Mouse (Mus musculus): ENCODE measurements around the gene Il34. TPM values are rescaled to one million over a fixed set of nuclear protein-coding genes. Genes with fewer than 3 reads are reported as not detected.
A peak's percentile ranks its signal among the peaks of the same experiment; 100 is the strongest.
"Not testable (repeated sequence)": the region's sequence is repeated elsewhere in the genome, so short reads cannot be mapped to it uniquely, and the experiment has no call there.

The Il34 gene
- total RNA-seq, 2 experiments from 2014 or later, result 5.2 TPM

DNA sequence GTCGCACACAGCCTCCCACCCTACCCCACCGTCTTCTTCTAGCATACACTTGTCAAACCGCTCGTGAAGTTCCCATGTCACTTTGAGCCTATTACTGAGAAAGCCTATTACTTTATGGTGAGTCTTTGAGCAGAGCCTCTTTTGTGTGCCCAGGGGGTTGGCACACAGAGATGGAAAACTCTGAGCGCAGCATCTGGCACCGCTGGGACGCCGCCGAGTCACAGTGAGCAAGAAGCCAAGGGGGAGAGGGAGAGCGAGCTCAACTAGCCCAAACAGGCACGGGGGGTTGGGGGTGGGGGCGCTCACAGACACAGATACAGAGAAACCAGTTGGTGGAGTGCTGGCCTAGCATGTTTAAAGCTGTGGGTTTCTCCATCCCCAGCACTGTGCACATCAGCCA, 16.2 kb downstream of the Il34 start:
- peak; percentile 55 for DNase-seq
- no peak for TF ChIP-seq CTCF (IDR thresholded peaks at IDR 0.05)
- Histone ChIP-seq H3K27ac (peak overlapping the region; percentile 70), H3K4me3 (peak overlapping the region; percentile 5; the same call in 1 of the 2 replicates)
- intact Hi-C loops (cut with DNase I), result no loop called here

DNA sequence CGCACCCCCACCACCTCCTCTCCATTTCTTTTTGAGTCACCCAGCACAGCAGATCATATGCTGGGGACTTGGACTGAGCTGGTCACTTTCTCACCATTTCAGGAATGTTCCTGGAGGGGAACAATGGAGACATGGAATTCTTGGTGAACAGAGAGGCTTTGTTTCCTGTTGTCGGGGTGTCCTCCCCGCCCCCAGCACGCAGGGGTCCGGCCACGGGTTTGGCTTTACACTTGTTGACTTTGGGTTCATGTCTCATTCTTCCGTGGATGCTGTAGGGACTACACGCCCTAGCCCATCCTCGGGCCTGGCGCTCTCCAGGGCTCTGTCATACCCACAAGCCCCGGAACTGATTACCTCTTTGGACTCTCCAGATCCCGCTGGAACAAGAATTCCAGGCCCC, 16.7 kb downstream of the Il34 start:
- TF ChIP-seq CTCF (IDR thresholded peaks at IDR 0.05), result no peak
- H3K27ac ChIP-seq, result peak overlapping the region; percentile 70
- H3K4me3 ChIP-seq, result peak overlapping the region; percentile 5; the same call in 1 of the 2 replicates

GRCm38 (mm10) chr8:110787411-110787954, 18.2 kb downstream of the Il34 start:
- no peak for DNase-seq
- intact Hi-C loops (cut with DNase I), result no loop called here
- H3K4me3 ChIP-seq, result no peak overlapping the region
- no peak overlapping the region; the same call in 1 of the 2 replicates for H3K27ac ChIP-seq
- no peak for TF ChIP-seq CTCF (IDR thresholded peaks at IDR 0.05)

More for the DNA sequence above, 16.7 kb downstream of the Il34 start:
- no peak for DNase-seq
- intact Hi-C loops (cut with DNase I), result no loop called here

DNA sequence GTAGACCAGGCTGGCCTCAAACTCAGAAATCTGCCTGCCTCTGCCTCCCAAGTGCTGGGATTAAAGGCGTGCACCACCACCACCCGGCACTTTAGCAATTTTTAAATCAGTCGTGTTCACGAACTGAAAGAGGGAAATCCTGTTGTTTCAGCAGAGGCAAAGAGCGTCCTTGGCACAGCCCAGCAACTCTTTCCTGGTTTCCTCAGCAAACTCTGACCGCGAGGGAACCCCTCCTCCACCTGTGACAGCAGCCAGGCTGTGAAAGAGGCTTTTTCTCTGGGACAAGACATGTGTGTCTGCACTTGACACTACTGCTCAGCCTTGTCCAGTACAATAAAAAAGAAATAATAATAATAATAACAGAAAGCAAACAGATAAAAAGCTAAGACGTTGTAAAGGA, 18.8 kb downstream of the Il34 start:
- no peak for DNase-seq
- TF ChIP-seq CTCF (IDR thresholded peaks at IDR 0.05), result no peak
- Histone ChIP-seq H3K4me3 (no peak overlapping the region), H3K27ac (no peak overlapping the region; the same call in 1 of the 2 replicates)
- intact Hi-C loops (cut with DNase I), result no loop called here

GRCm38 (mm10) chr8:110786501-110786900, 19.2 kb downstream of the Il34 start:
- intact Hi-C loops (cut with DNase I); H3K27ac ChIP-seq; DNase-seq; H3K4me3 ChIP-seq: not testable (repeated sequence)

GRCm38 (mm10) chr8:110785366-110785765, 20.4 kb downstream of the Il34 start:
- Histone ChIP-seq H3K27ac (no peak overlapping the region), H3K4me3 (no peak overlapping the region)
- no peak for DNase-seq
- intact Hi-C loops (cut with DNase I), result no loop called here
- no peak for TF ChIP-seq CTCF (IDR thresholded peaks at IDR 0.05)

DNA sequence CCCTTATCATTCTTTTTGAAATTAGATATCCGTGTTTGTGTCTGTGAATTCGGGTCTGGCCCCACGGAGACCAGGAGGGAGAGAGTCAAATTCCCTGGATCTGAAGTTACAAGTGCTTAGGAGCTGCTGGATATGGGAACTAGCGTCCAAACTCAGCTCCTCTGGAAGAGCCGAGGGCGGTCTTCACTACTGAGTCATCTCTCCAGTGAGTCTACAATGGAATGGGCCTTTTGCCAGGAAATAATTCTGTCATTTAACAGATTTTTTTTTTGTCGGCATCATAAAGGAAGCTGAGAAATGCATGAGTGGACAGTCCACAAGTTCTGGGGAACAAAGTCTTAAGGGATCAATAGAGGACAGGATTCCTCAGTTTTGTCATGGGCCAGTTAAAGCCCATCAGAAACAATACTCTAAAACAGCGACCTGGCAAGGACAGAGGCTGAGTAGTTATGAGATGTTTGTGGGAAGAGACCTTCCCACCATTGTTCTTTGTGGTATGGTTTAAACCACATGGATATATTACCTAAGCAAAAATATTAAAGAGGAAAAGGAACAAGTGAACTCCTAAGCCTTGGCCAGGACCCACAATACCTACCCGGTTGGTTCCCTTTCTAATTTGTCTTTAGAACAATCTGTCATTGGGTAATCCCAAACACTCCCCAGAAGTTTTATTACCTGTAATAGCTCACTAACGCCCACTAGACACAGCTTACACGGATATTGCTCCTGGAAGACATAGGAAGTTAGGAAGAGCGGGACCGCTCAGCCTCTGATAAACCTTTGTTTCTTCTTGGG, 25.6 kb downstream of the Il34 start:
- intact Hi-C loops (cut with DNase I), result no loop called here
- H3K27ac ChIP-seq, result peak overlapping the region; percentile 28; the same call in 1 of the 2 replicates

DNA sequence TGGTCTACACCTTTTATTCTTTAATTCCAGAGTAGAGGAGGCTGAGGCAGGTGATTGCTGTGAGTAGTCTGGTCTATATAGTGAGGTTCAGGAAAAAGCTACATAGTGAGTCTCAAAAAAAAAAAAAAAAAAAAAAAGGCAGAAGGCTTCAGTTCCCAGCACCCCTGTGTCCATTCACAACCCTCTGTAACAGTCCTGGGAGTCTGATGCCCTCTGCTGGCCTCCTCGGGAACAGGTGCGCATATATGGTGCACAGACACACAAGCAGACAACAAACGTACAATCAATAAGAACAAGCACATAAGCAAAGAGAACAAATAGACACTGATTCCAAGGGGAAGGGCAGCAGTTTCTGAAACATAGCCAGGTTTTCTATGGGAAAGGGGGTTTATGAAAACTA, 29.4 kb downstream of the Il34 start:
- Histone ChIP-seq H3K27ac (no peak overlapping the region), H3K4me3 (no peak overlapping the region)
- no peak for DNase-seq
- intact Hi-C loops (cut with DNase I), result no loop called here
- TF ChIP-seq CTCF (IDR thresholded peaks at IDR 0.05), result no peak

More for the DNA sequence above, 25.6 kb downstream of the Il34 start:
- H3K4me3 ChIP-seq, result no peak overlapping the region
- TF ChIP-seq CTCF (IDR thresholded peaks at IDR 0.05), result no peak
- DNase-seq, result no peak

DNA sequence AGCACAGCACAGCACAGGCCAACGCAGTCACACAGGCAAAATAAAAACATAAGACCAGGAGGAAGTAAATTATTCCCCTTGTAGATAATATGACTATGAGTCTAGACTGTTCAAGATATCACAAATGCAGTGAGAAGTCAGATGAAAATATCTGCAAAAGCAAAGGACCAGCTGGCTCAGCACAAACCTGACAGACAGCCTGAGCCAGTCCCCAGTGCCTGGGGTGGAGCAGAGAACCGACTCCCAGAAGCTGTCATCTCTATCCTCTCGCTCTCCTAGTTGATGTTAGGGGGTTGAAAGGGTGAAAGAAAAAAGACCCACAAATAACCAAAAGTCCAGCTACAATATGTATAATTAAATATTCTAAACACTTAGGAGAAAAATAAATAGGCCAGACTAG, 30.0 kb downstream of the Il34 start:
- TF ChIP-seq CTCF (IDR thresholded peaks at IDR 0.05), result no peak
- H3K4me3 ChIP-seq, result no peak overlapping the region
- H3K27ac ChIP-seq, result no peak overlapping the region
- DNase-seq, result no peak
- intact Hi-C loops (cut with DNase I), result no loop called here

DNA sequence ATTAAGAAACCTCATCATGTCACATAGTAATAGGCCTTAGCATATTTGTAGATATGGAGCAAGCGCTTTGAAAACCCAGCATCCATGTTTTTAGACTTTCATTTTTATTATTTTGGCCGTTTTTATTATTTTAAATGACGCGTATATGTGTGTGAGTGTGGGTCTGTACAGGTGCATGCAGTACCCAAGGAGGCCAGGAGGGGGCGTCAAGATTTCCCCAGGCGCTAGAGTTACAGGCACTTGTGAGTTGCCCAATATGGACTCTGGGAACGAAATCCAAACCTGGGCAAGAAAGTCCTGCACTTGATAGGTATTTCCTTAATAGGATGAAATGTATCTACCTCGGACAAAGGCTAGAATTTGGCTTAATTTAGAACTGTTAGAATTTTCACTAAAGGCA, 30.4 kb downstream of the Il34 start:
- DNase-seq, result no peak
- no peak overlapping the region for H3K4me3 ChIP-seq
- intact Hi-C loops (cut with DNase I), result no loop called here

GRCm38 (mm10) chr8:110774725-110775124, 31.0 kb downstream of the Il34 start:
- TF ChIP-seq CTCF (IDR thresholded peaks at IDR 0.05), result no peak
- Histone ChIP-seq H3K27ac (peak overlapping the region; percentile 9), H3K4me3 (no peak overlapping the region)
- no peak for DNase-seq
- intact Hi-C loops (cut with DNase I), result no loop called here

More for the DNA sequence above, 30.4 kb downstream of the Il34 start:
- peak overlapping the region; percentile 9; the same call in 1 of the 2 replicates for H3K27ac ChIP-seq
- TF ChIP-seq CTCF (IDR thresholded peaks at IDR 0.05), result peak; percentile 54

DNA sequence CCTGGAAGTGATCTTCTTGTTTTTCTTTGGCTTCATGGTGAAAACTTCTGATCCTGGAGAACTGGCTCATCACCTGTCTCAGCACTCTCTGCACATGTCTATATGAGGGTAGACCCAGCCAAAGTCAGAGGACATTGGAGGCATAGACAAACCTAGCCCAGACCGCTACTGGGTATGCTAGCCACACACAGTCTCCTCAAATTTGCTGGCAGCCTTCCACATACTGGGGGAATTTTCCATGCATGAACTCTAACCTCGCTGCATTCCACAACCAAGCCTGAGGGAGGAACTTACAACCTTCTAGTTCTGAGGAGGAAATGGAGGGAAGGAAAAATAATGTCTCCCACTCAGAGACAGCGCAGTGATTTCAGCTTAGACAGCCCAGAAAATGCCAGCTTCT, 31.7 kb downstream of the Il34 start:
- TF ChIP-seq CTCF (IDR thresholded peaks at IDR 0.05), result no peak
- intact Hi-C loops (cut with DNase I), result no loop called here
- peak overlapping the region; percentile 9 for H3K27ac ChIP-seq
- no peak overlapping the region for H3K4me3 ChIP-seq
- DNase-seq, result no peak

DNA sequence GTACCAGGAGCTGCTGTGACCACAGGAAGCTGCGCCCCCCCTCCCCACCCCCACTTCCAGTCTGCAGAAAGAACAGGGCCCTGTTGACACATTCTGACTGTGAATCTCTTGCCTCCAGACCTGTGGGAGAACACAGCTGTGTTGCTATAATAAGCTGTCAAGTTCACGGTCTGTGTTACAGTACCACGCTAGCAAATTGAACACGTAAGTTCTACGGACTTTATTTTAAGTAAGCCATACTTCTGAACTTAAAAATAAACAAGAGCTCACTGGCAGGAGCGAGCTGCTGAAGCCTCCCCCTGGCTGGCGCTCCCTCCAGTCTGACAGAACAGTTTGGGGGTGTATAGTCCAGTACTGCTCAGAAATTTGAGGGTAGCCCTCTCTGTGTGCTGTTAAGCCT, 33.3 kb downstream of the Il34 start:
- no peak overlapping the region for H3K4me3 ChIP-seq
- DNase-seq, result no peak
- intact Hi-C loops (cut with DNase I), result no loop called here
- peak overlapping the region; percentile 55 for H3K27ac ChIP-seq
- no peak for TF ChIP-seq CTCF (IDR thresholded peaks at IDR 0.05)

Measured in gastrocnemius, adult 2 months (tissue).